Mouse (Mus musculus) erythroid progenitor cell, adult 5-6 weeks (primary cell): ENCODE data around the gene Rab5c. TPM values are rescaled to one million over a fixed set of nuclear protein-coding genes. Genes with fewer than 3 reads are reported as not detected.

ENCODE experiments used
- total RNA-seq, 2 experiments: library from RNA; stranded (forward) in 1 of 2; stranded (reverse) in 1 of 2; fragments of 150-400 nt in 1 of 2; fragments of 186-747, 209-891 nt in 1 of 2; gene quantifications; 2 replicates each; pipeline versions ENCODE4 v1.2.3 to v1.2.4; 2015 to 2017; ENCODE audit warnings: low replicate concordance in 2 of 2

Gene Rab5c
- total RNA-seq, 2 experiments from 2014 or later: 80.2 to 136 TPM

Other genes starting within 250 kb of the Rab5c start
- 17.6 and 38.2 TPM in 2 replicates for gene Acly, start 210.2 kb downstream of the Rab5c start, total RNA-seq (2015; ENCODE audit: low replicate concordance)
- 18.1 and 22.0 TPM in 2 replicates for gene Acly, start 210.2 kb downstream of the Rab5c start, total RNA-seq (2017; ENCODE audit: low replicate concordance)
- not detected in 2 replicates for gene Ttc25, start 192.6 kb downstream of the Rab5c start, total RNA-seq (2015; ENCODE audit: low replicate concordance)
- not detected in 2 replicates for gene Ttc25, start 192.6 kb downstream of the Rab5c start, total RNA-seq (2017; ENCODE audit: low replicate concordance)
- gene Cnp, start 163.3 kb downstream of the Rab5c start, total RNA-seq (2015; ENCODE audit: low replicate concordance): 3.6 and 23.1 TPM in 2 replicates
- gene Cnp, start 163.3 kb downstream of the Rab5c start, total RNA-seq (2017; ENCODE audit: low replicate concordance): 14.1 and 14.4 TPM in 2 replicates
- 17.2 and 18.0 TPM in 2 replicates for gene Nkiras2, start 119.0 kb downstream of the Rab5c start, total RNA-seq (2015; ENCODE audit: low replicate concordance)
- gene Nkiras2, start 119.0 kb downstream of the Rab5c start, total RNA-seq (2017; ENCODE audit: low replicate concordance): 5.8 and 9.4 TPM in 2 replicates
- gene Dnajc7, start 118.0 kb downstream of the Rab5c start, total RNA-seq (2015; ENCODE audit: low replicate concordance): 79.3 and 93.5 TPM in 2 replicates
- gene Dnajc7, start 118.0 kb downstream of the Rab5c start, total RNA-seq (2017; ENCODE audit: low replicate concordance): 103 and 106 TPM in 2 replicates
- not detected in 2 replicates for gene Zfp385c, start 45.8 kb downstream of the Rab5c start, total RNA-seq (2015; ENCODE audit: low replicate concordance)
- not detected in 2 replicates for gene Zfp385c, start 45.8 kb downstream of the Rab5c start, total RNA-seq (2017; ENCODE audit: low replicate concordance)
- 6.8 and 7.5 TPM in 2 replicates for gene Dhx58, start 33.9 kb downstream of the Rab5c start, total RNA-seq (2015; ENCODE audit: low replicate concordance)
- gene Dhx58, start 33.9 kb downstream of the Rab5c start, total RNA-seq (2017; ENCODE audit: low replicate concordance): 17.8 and 26.2 TPM in 2 replicates
- 2.5 and 11.2 TPM in 2 replicates for gene Kat2a, start 25.8 kb downstream of the Rab5c start, total RNA-seq (2015; ENCODE audit: low replicate concordance)
- gene Kat2a, start 25.8 kb downstream of the Rab5c start, total RNA-seq (2017; ENCODE audit: low replicate concordance): 1.9 and 2.6 TPM in 2 replicates
- gene Hspb9, start 24.4 kb downstream of the Rab5c start, total RNA-seq (2015; ENCODE audit: low replicate concordance): not detected in 2 replicates
- not detected in 2 replicates for gene Hspb9, start 24.4 kb downstream of the Rab5c start, total RNA-seq (2017; ENCODE audit: low replicate concordance)
- gene Kcnh4, start 21.7 kb upstream of the Rab5c start, total RNA-seq (2015; ENCODE audit: low replicate concordance): not detected in 2 replicates
- not detected in 2 replicates for gene Kcnh4, start 21.7 kb upstream of the Rab5c start, total RNA-seq (2017; ENCODE audit: low replicate concordance)
- not detected in 2 replicates for gene Hcrt, start 24.7 kb upstream of the Rab5c start, total RNA-seq (2015; ENCODE audit: low replicate concordance)
- gene Hcrt, start 24.7 kb upstream of the Rab5c start, total RNA-seq (2017; ENCODE audit: low replicate concordance): not detected in 2 replicates
- 0.72 and 0.84 TPM in 2 replicates for gene Ghdc, start 32.7 kb upstream of the Rab5c start, total RNA-seq (2015; ENCODE audit: low replicate concordance)
- gene Ghdc, start 32.7 kb upstream of the Rab5c start, total RNA-seq (2017; ENCODE audit: low replicate concordance): 0.51 and 1.4 TPM in 2 replicates
- 5.9 and 10.1 TPM in 2 replicates for gene Stat5b, start 112.5 kb upstream of the Rab5c start, total RNA-seq (2015; ENCODE audit: low replicate concordance)
- 7.0 and 10.3 TPM in 2 replicates for gene Stat5b, start 112.5 kb upstream of the Rab5c start, total RNA-seq (2017; ENCODE audit: low replicate concordance)
- gene Stat5a, start 121.1 kb upstream of the Rab5c start, total RNA-seq (2015; ENCODE audit: low replicate concordance): 3.2 and 7.5 TPM in 2 replicates
- gene Stat5a, start 121.1 kb upstream of the Rab5c start, total RNA-seq (2017; ENCODE audit: low replicate concordance): 5.3 and 5.4 TPM in 2 replicates
- 31.0 and 31.4 TPM in 2 replicates for gene Stat3, start 201.3 kb upstream of the Rab5c start, total RNA-seq (2015; ENCODE audit: low replicate concordance)
- gene Stat3, start 201.3 kb upstream of the Rab5c start, total RNA-seq (2017; ENCODE audit: low replicate concordance): 26.2 and 26.6 TPM in 2 replicates
- not detected in 2 replicates for gene Cavin1, start 232.7 kb upstream of the Rab5c start, total RNA-seq (2015; ENCODE audit: low replicate concordance)
- gene Cavin1, start 232.7 kb upstream of the Rab5c start, total RNA-seq (2017; ENCODE audit: low replicate concordance): not detected in 2 replicates